Mouse (Mus musculus) CD4-positive helper T cell, adult 2 months (primary cell): ENCODE data around the gene BC004004.
"Not testable (repeated sequence)": the region's sequence is repeated elsewhere in the genome, so short reads cannot be mapped to it uniquely, and the experiment has no call there.

Experiments used
- DNase-seq: peaks from one replicate; pipeline ENCODE4 v3.0.0-alpha.2; 2012; ENCODE audit warnings: low read depth, missing footprints, low spot score

BC004004 gene

GRCm38 (mm10) chr17:29268682-29269348 lies at the start of gene BC004004:
BC004004 (plus strand) TSS chr17:29268788.
- peak; percentile 95 for DNase-seq

GRCm38 (mm10) chr17:29220631-29221030 lies 48.0 kb upstream of the BC004004 start:
- DNase-seq: no peak

- no peak for DNase-seq
Measured at GRCm38 (mm10) chr17:29231109-29231508, 37.5 kb upstream of the BC004004 start.

GRCm38 (mm10) chr17:29236111-29236510 lies 32.5 kb upstream of the BC004004 start:
- DNase-seq: no peak

- no peak for DNase-seq
Measured at GRCm38 (mm10) chr17:29237267-29237771, 31.3 kb upstream of the BC004004 start.

- peak; percentile 42 for DNase-seq
Measured at GRCm38 (mm10) chr17:29237772-29238420, 30.7 kb upstream of the BC004004 start, which contains the start of gene Cpne5. Cpne5 (minus strand) TSS chr17:29238167.

GRCm38 (mm10) chr17:29238421-29238945 lies 30.1 kb upstream of the BC004004 start:
- no peak for DNase-seq

- no peak for DNase-seq
Measured at GRCm38 (mm10) chr17:29244912-29245311, 23.7 kb upstream of the BC004004 start.

- DNase-seq: no peak
Measured at GRCm38 (mm10) chr17:29245725-29246124, 22.9 kb upstream of the BC004004 start.

GRCm38 (mm10) chr17:29246602-29247001 lies 22.0 kb upstream of the BC004004 start:
- DNase-seq: peak; percentile 69

GRCm38 (mm10) chr17:29247881-29248280 lies 20.7 kb upstream of the BC004004 start:
- DNase-seq: no peak

GRCm38 (mm10) chr17:29249512-29249911 lies 19.1 kb upstream of the BC004004 start:
- DNase-seq: peak; percentile 42

- not testable (repeated sequence) for DNase-seq
Measured at GRCm38 (mm10) chr17:29251006-29251405, 17.6 kb upstream of the BC004004 start.

GRCm38 (mm10) chr17:29251608-29252390 lies 16.8 kb upstream of the BC004004 start:
- DNase-seq: no peak

GRCm38 (mm10) chr17:29253236-29253635 lies 15.4 kb upstream of the BC004004 start:
- DNase-seq: no peak

- no peak for DNase-seq
Measured at GRCm38 (mm10) chr17:29253684-29254083, 14.9 kb upstream of the BC004004 start.

- not testable (repeated sequence) for DNase-seq
Measured at GRCm38 (mm10) chr17:29254784-29255183, 13.8 kb upstream of the BC004004 start.

GRCm38 (mm10) chr17:29256507-29256906 lies 12.1 kb upstream of the BC004004 start:
- DNase-seq: no peak

GRCm38 (mm10) chr17:29257001-29257511 lies 11.5 kb upstream of the BC004004 start:
- no peak for DNase-seq

- DNase-seq: no peak
Measured at GRCm38 (mm10) chr17:29258025-29258558, 10.5 kb upstream of the BC004004 start.

- DNase-seq: no peak
Measured at GRCm38 (mm10) chr17:29258921-29259320, 9.7 kb upstream of the BC004004 start.
